In the genomic region with DNA sequence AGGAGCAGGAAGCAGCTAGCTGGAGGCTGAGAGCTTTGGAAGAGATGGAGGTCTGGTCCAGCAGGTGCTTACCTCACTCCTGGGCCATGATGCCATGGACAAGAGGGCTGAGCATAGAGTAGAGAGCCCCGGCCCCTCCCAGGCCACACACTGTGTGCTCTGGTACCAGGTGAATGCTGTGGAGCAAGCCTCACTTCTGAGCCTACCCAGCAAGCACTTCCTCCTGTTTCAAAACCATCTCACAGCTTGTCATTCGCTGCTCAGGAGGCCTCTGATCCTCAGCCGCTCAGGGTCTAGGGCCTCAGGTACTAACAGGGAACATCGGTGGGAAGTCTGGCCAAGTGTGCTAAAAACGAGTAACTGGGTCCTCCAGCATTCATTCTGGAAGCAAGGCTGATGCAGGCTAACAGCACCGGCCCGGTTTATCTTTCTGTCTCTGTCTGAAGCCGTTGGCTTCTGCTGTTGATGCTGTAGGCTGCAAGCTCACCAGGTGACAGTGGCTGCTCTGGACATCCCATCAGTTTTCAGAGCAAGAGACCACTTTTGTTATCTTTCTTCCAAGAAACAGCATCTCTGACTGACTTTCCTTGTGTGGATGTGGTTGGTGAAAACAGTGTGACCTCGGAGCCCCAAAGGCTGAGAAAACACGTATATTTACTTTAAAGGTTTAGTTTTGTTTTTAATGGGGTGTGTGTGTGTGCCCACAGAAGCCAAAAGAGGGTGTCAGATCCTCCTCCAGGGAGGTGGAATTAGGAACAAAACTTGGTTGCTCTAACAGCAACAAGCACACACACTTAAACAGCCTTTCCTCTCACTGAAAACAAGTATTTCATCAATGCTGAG, we compare ENCODE assay signal across 27 mouse cellular contexts. TPM values are rescaled to one million over a fixed set of nuclear protein-coding genes. Genes with fewer than 3 reads are reported as not detected.
DNase-seq lines count a peak whose midpoint lies in the region; ATAC-seq and TF ChIP-seq lines count a peak whose summit lies in the region.
"Had no signal": no experiment of that assay in that cellular context is flagged by ENCODE, and none has a peak within 500 bp of the region (broad histone marks: within the 10 kb centered on the region; RNA-seq: fewer than 3 reads in every experiment).

No protein-coding gene starts in this region.

- TF ChIP-seq POLR2A in spleen, adult 2 months (IDR thresholded peaks at IDR 0.05; ENCODE audit: low read depth, low read length) = no peak

- H3K4me3 ChIP-seq in spleen, adult 2 months (ENCODE audit: extremely low read depth, insufficient read depth, insufficient read length) = no peak overlapping the region
- H3K4me3 ChIP-seq: heart, embryonic 13.5 days; layer of hippocampus, adult 2 months; limb, embryonic 15.5 days; myocyte; neural tube, embryonic 15.5 days had no signal

- no peak for TF ChIP-seq CTCF in spleen, adult 2 months (IDR thresholded peaks at IDR 0.05; ENCODE audit: extremely low read depth, insufficient read depth, insufficient read length, insufficient replicate concordance)

- peaks cover 31% of the 10 kb centered on the region; the same call in 1 of the 2 replicates for H3K4me1 ChIP-seq in spleen, adult 2 months (ENCODE audit: control insufficient read depth, insufficient read depth, insufficient read length)
- H3K4me1 ChIP-seq: heart, embryonic 13.5 days; neural tube, embryonic 15.5 days had no signal

- H3K36me3 ChIP-seq in spleen, adult 2 months (ENCODE audit: control insufficient read depth, insufficient read depth, low read length) = peaks cover 23% of the 10 kb centered on the region
- H3K36me3 ChIP-seq: heart, embryonic 13.5 days; limb, embryonic 15.5 days; neural tube, embryonic 15.5 days had no signal

- H3K27ac ChIP-seq in spleen, adult 2 months (ENCODE audit: insufficient read depth, low read length) = peak overlapping the region; percentile 27
- H3K27ac ChIP-seq: heart, embryonic 13.5 days; layer of hippocampus, adult 2 months; limb, embryonic 15.5 days; neural tube, embryonic 15.5 days had no signal

- 49% methylated on average over 10 of the region's 10 CpGs for WGBS in spleen, adult 2 months

- H3K27me3 ChIP-seq in spleen, adult 2 months (ENCODE audit: control insufficient read depth, insufficient read depth, low read length) = no peaks in the 10 kb centered on the region
- H3K27me3 ChIP-seq: heart, embryonic 13.5 days; limb, embryonic 15.5 days; neural tube, embryonic 15.5 days had no signal

- ATAC-seq in erythroid progenitor cell, adult 5-6 weeks (replicated peaks; ENCODE audit: low FRiP score, poor library complexity, severe bottlenecking) = peak; percentile 23; the same call in 1 of the 2 replicates
- 0 out of 2 replicates have a peak, but pooled peaks have one; percentile 10 for ATAC-seq in neutrophil, adult 5-6 weeks (ENCODE audit: extremely low read depth, insufficient number of reproducible peaks, low FRiP score, poor library complexity, severe bottlenecking)
- ATAC-seq: lung, postnatal 0 days had no signal

- no peak for DNase-seq in spleen, adult 2 months (ENCODE audit: low read depth in 1 of 2, low spot score in 2 of 2)
- no peak for DNase-seq in spleen, adult 12 weeks (ENCODE audit: low spot score)
- DNase-seq in CD8-positive naive resting alpha-beta T cell, adult 2 months (ENCODE audit: low read depth in 2 of 2, low spot score in 2 of 2) = peak; percentile 39 to 52
- DNase-seq in adrenal gland, postnatal 25 days = no peak
- DNase-seq in MN1 (ENCODE audit: low spot score) = no peak
- DNase-seq: adrenal gland, adult 8-10 months; cerebellum, adult 11-12 months; cerebellum, postnatal 25 days; embryo, embryonic 11 days; heart, adult 11 months; kidney, adult 2 months; kidney, postnatal 14 days; layer of hippocampus, postnatal 36 days; midbrain, embryonic 14.5 days; right cerebral cortex, postnatal 25 days; thymus, postnatal 25 days had no signal

RNA-seq across cellular contexts. Expression of a gene that starts 13.4 kb away (rescaled TPM):
- 0.26 TPM in 1 of 2 replicates, not detected in the other for polyA plus RNA-seq in spleen, adult 2 months (2012; rRNA removed)
- not detected in 2 replicates for total RNA-seq in erythroid progenitor cell, adult 5-6 weeks (2015; ENCODE audit: low replicate concordance)
- not detected in 2 replicates for total RNA-seq in erythroid progenitor cell, adult 5-6 weeks (2017; ENCODE audit: low replicate concordance)
- total RNA-seq in neutrophil, adult 5-6 weeks (2017) = not detected in 2 replicates
- total RNA-seq in adrenal gland, postnatal 25 days (2021) = 0.58 and 0.76 TPM in 2 replicates
- total RNA-seq: gastrocnemius, adult 8-10 months; heart, postnatal 25 days had no signal
- polyA plus RNA-seq: C2C12; heart, embryonic 13.5 days; myocyte had no signal

RNA-seq across cellular contexts. Expression of a gene that starts 14.7 kb away (rescaled TPM):
- polyA plus RNA-seq in spleen, adult 2 months (2012; rRNA removed) = 1,941 and 2,027 TPM in 2 replicates
- 126 and 259 TPM in 2 replicates for total RNA-seq in erythroid progenitor cell, adult 5-6 weeks (2015; ENCODE audit: low replicate concordance)
- total RNA-seq in erythroid progenitor cell, adult 5-6 weeks (2017; ENCODE audit: low replicate concordance) = 61.6 and 79.4 TPM in 2 replicates
- total RNA-seq in neutrophil, adult 5-6 weeks (2017) = 420 and 447 TPM in 2 replicates
- 2.7 and 4.5 TPM in 2 replicates for total RNA-seq in adrenal gland, postnatal 25 days (2021)
- polyA plus RNA-seq: C2C12, myocyte had no signal

RNA-seq across cellular contexts. Expression of a gene that starts 26.7 kb away (rescaled TPM):
- 22.9 and 23.6 TPM in 2 replicates for polyA plus RNA-seq in spleen, adult 2 months (2012; rRNA removed)
- total RNA-seq in erythroid progenitor cell, adult 5-6 weeks (2015; ENCODE audit: low replicate concordance) = 4.3 TPM in 1 of 2 replicates, not detected in the other
- total RNA-seq in erythroid progenitor cell, adult 5-6 weeks (2017; ENCODE audit: low replicate concordance) = not detected in 2 replicates
- 0.23 TPM in 1 of 2 replicates, not detected in the other for total RNA-seq in neutrophil, adult 5-6 weeks (2017)
- 48.7 and 59.4 TPM in 2 replicates for total RNA-seq in adrenal gland, postnatal 25 days (2021)

RNA-seq across cellular contexts. Expression of a gene that starts 38.9 kb away (rescaled TPM):
- polyA plus RNA-seq in spleen, adult 2 months (2012; rRNA removed) = 136 and 148 TPM in 2 replicates
- 11.2 and 18.4 TPM in 2 replicates for total RNA-seq in erythroid progenitor cell, adult 5-6 weeks (2015; ENCODE audit: low replicate concordance)
- total RNA-seq in erythroid progenitor cell, adult 5-6 weeks (2017; ENCODE audit: low replicate concordance) = 16.3 and 20.8 TPM in 2 replicates
- 382 and 417 TPM in 2 replicates for total RNA-seq in neutrophil, adult 5-6 weeks (2017)
- 7.5 and 7.6 TPM in 2 replicates for total RNA-seq in adrenal gland, postnatal 25 days (2021)

Comparison
In these comparisons a context has a peak if more than half of its experiments do, and no peak if none do; other contexts are left out.
1. DNase-seq: peak in CD8-positive naive resting alpha-beta T cell, adult 2 months (2 of 2); none in spleen, adult 2 months (0 of 2), spleen, adult 12 weeks (single experiment), adrenal gland, postnatal 25 days (single experiment) and MN1 (single experiment).
2. RNA of a gene that starts 14.7 kb away (total RNA-seq): 420 to 447 TPM in neutrophil, adult 5-6 weeks and 61.6 to 259 TPM in erythroid progenitor cell, adult 5-6 weeks; 2.7 to 4.5 TPM in adrenal gland, postnatal 25 days; every median in the first group is over 10 times any median in the second.